Mouse (Mus musculus): ENCODE results near the gene Grem1. TPM values are rescaled to one million over a fixed set of nuclear protein-coding genes. Genes with fewer than 3 reads are reported as not detected.

Gene Grem1
- polyA plus RNA-seq, 1 experiment from 2014 or later: 7.1 TPM

GRCm38 (mm10) chr2:113774150-113774805 lies 15.8 kb upstream of the Grem1 start:
- no peak overlapping the region for H3K4me3 ChIP-seq (ENCODE audit: low read depth, low read length)
- no peaks in the 10 kb centered on the region for H3K36me3 ChIP-seq (ENCODE audit: control insufficient read depth, insufficient read depth, low read length)
- no peaks in the 10 kb centered on the region for H3K9me3 ChIP-seq (ENCODE audit: control insufficient read depth, low read depth, low read length)
- H3K9ac ChIP-seq (replicated peaks; ENCODE audit: low read depth, low read length): no peak overlapping the region
- H3K4me1 ChIP-seq (ENCODE audit: control insufficient read depth, insufficient read depth, low read length): 0 out of 2 replicates have a peak, but pooled peaks cover 2% of the 10 kb centered on the region
- H3K27ac ChIP-seq (ENCODE audit: low read length): no peak overlapping the region
- 56% methylated on average over 6 of the region's 6 CpGs for WGBS
- ATAC-seq (ENCODE audit: insufficient number of reproducible peaks, insufficient read depth, low FRiP score, low read depth): peak; percentile 79; the same call in 1 of the 2 replicates
- H3K4me2 ChIP-seq (replicated peaks; ENCODE audit: low read depth, low read length): no peak overlapping the region
- H3K27me3 ChIP-seq (ENCODE audit: control insufficient read depth, insufficient read depth, low read length): no peaks in the 10 kb centered on the region

DNA sequence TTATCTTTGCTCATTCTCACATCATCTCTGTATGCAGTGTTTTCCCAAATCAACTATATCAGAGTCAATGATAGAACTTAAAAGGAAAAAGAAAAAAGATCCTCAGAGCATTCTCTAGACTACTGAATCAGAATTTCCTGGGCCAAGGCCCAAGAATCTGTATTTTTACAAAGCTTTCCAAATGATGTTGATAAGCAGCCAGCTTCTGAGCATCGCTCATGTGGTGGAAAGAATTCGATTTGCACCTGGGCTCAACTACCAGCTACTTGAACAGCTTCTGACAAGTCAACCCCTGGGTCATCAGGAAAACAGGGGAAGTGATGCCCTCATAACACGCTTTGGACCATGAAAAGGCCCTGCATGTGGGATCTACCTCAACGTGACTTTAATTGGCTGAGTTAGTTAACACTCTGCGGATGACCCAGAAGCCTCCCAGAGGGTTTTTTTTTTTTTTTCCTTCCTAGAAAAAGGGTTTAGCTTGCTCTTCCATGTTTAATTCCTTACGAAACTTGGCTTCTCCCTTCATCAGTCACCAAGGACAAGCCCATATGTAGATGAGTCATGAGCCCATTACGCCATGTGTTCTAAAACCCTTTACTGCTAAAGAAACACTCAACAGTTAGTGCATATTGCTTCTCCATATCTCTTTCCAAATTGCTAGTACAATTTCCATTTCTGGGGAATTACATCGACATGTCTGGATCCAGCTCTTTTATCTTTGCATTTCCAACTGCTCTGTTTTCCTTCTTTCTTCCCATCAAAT lies 10.3 kb upstream of the Grem1 start:
- H3K4me3 ChIP-seq (ENCODE audit: low read depth, low read length): no peak overlapping the region
- 86% methylated on average over 8 of the region's 8 CpGs for WGBS
- no peak overlapping the region for H3K9ac ChIP-seq (replicated peaks; ENCODE audit: low read depth, low read length)
- H3K4me1 ChIP-seq (ENCODE audit: control insufficient read depth, insufficient read depth, low read length): no peaks in the 10 kb centered on the region
- H3K9me3 ChIP-seq (ENCODE audit: control insufficient read depth, low read depth, low read length): no peaks in the 10 kb centered on the region
- no peak overlapping the region for H3K27ac ChIP-seq (ENCODE audit: low read length)
- ATAC-seq (ENCODE audit: insufficient number of reproducible peaks, insufficient read depth, low FRiP score, low read depth): no peak
- no peaks in the 10 kb centered on the region for H3K27me3 ChIP-seq (ENCODE audit: control insufficient read depth, insufficient read depth, low read length)
- no peaks in the 10 kb centered on the region for H3K36me3 ChIP-seq (ENCODE audit: control insufficient read depth, insufficient read depth, low read length)
- no peak overlapping the region for H3K4me2 ChIP-seq (replicated peaks; ENCODE audit: low read depth, low read length)

GRCm38 (mm10) chr2:113765885-113766284 lies 7.4 kb upstream of the Grem1 start:
- Histone ChIP-seq H3K4me1 (ENCODE audit: control insufficient read depth, insufficient read depth, low read length) (no peaks in the 10 kb centered on the region), H3K4me3 (ENCODE audit: low read depth, low read length) (no peak overlapping the region), H3K9ac (replicated peaks; ENCODE audit: low read depth, low read length) (no peak overlapping the region), H3K9me3 (ENCODE audit: control insufficient read depth, low read depth, low read length) (no peaks in the 10 kb centered on the region), H3K36me3 (ENCODE audit: control insufficient read depth, insufficient read depth, low read length) (no peaks in the 10 kb centered on the region), H3K27ac (ENCODE audit: low read length) (no peak overlapping the region), H3K27me3 (ENCODE audit: control insufficient read depth, insufficient read depth, low read length) (no peaks in the 10 kb centered on the region), H3K4me2 (replicated peaks; ENCODE audit: low read depth, low read length) (no peak overlapping the region)
- WGBS: 41% methylated on average over 1 of the region's 1 CpGs
- ATAC-seq (ENCODE audit: insufficient number of reproducible peaks, insufficient read depth, low FRiP score, low read depth): no peak

DNA sequence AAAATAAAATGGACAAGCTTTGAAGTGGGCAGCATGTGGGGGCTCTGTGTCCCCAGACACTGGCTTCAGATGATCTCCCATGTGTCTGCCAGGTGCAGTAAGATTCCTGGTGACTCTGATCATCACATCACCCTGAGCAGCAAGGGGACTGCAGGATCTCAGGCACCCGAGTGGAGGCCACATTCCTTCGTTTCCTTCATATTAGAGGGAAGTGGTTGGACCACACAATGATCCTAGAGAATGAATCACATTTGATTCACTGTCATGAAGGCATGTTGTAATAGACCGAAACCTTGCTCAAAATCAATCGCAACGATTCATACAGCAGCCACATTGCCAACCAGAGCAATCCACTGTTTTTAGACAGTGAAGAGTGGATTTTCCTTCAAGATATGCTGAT lies 6.5 kb upstream of the Grem1 start:
- H3K4me1 ChIP-seq (ENCODE audit: control insufficient read depth, insufficient read depth, low read length): no peaks in the 10 kb centered on the region
- WGBS: 81% methylated on average over 5 of the region's 5 CpGs
- H3K36me3 ChIP-seq (ENCODE audit: control insufficient read depth, insufficient read depth, low read length): no peaks in the 10 kb centered on the region
- H3K9me3 ChIP-seq (ENCODE audit: control insufficient read depth, low read depth, low read length): no peaks in the 10 kb centered on the region
- no peak overlapping the region for H3K27ac ChIP-seq (ENCODE audit: low read length)
- no peak overlapping the region for H3K9ac ChIP-seq (replicated peaks; ENCODE audit: low read depth, low read length)
- no peak overlapping the region for H3K4me3 ChIP-seq (ENCODE audit: low read depth, low read length)
- ATAC-seq (ENCODE audit: insufficient number of reproducible peaks, insufficient read depth, low FRiP score, low read depth): no peak
- H3K4me2 ChIP-seq (replicated peaks; ENCODE audit: low read depth, low read length): no peak overlapping the region
- H3K27me3 ChIP-seq (ENCODE audit: control insufficient read depth, insufficient read depth, low read length): no peaks in the 10 kb centered on the region

GRCm38 (mm10) chr2:113757525-113758310 lies 728 bp downstream of the Grem1 start:
- H3K9me3 ChIP-seq (ENCODE audit: control insufficient read depth, low read depth, low read length): no peaks in the 10 kb centered on the region
- peak overlapping the region; percentile 89 for H3K4me2 ChIP-seq (replicated peaks; ENCODE audit: low read depth, low read length)
- ATAC-seq (ENCODE audit: insufficient number of reproducible peaks, insufficient read depth, low FRiP score, low read depth): peak; percentile 54; the same call in 1 of the 2 replicates
- under 1% methylated on average over 47 of the region's 47 CpGs for WGBS
- peak overlapping the region; percentile 41 for H3K4me3 ChIP-seq (ENCODE audit: low read depth, low read length)
- H3K9ac ChIP-seq (replicated peaks; ENCODE audit: low read depth, low read length): peak overlapping the region; percentile 28; the same call in 1 of the 2 replicates
- peaks cover 21% of the 10 kb centered on the region for H3K27me3 ChIP-seq (ENCODE audit: control insufficient read depth, insufficient read depth, low read length)
- H3K4me1 ChIP-seq (ENCODE audit: control insufficient read depth, insufficient read depth, low read length): peaks cover 4% of the 10 kb centered on the region; the same call in 1 of the 2 replicates
- no peaks in the 10 kb centered on the region for H3K36me3 ChIP-seq (ENCODE audit: control insufficient read depth, insufficient read depth, low read length)
- no peak overlapping the region for H3K27ac ChIP-seq (ENCODE audit: low read length)

DNA sequence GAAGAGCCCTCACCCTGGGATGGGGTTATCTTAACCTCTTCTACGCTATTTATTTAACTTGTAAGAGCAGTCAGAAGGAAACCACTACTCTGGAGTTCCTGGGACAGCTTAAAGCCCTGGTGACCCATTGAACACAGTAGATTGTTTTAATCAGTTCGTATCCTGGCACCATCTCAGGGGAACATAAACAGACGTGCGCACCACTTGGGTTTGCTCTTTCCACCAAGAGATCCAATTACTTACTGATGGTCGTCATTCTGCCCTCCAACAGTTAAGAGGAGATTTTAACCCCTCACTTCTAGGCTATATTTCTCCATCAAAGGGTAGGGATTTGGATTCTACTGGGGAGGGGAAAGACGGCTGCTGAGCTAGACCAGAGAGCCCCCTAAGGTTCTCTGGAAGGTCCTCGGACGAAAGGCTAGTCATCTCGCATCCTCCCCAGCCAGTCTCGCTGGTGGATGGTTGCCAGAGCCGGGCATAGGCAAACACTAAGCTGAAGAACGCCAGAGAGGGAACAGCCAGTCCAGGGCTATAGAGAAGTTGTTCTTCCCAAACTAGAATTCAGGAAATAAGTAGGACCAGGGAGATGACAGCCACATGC lies 1.4 kb downstream of the Grem1 start:
- H3K9me3 ChIP-seq (ENCODE audit: control insufficient read depth, low read depth, low read length): no peaks in the 10 kb centered on the region
- peaks cover 4% of the 10 kb centered on the region; the same call in 1 of the 2 replicates for H3K4me1 ChIP-seq (ENCODE audit: control insufficient read depth, insufficient read depth, low read length)
- H3K27me3 ChIP-seq (ENCODE audit: control insufficient read depth, insufficient read depth, low read length): peaks cover 21% of the 10 kb centered on the region
- WGBS: 3% methylated on average over 12 of the region's 12 CpGs
- H3K4me3 ChIP-seq (ENCODE audit: low read depth, low read length): peak overlapping the region; percentile 41
- peak overlapping the region; percentile 89 for H3K4me2 ChIP-seq (replicated peaks; ENCODE audit: low read depth, low read length)
- no peak overlapping the region for H3K9ac ChIP-seq (replicated peaks; ENCODE audit: low read depth, low read length)
- H3K36me3 ChIP-seq (ENCODE audit: control insufficient read depth, insufficient read depth, low read length): no peaks in the 10 kb centered on the region
- no peak overlapping the region for H3K27ac ChIP-seq (ENCODE audit: low read length)
- no peak for ATAC-seq (ENCODE audit: insufficient number of reproducible peaks, insufficient read depth, low FRiP score, low read depth)

GRCm38 (mm10) chr2:113749721-113750120 lies 8.7 kb downstream of the Grem1 start:
- no peaks in the 10 kb centered on the region for H3K36me3 ChIP-seq (ENCODE audit: control insufficient read depth, insufficient read depth, low read length)
- H3K27me3 ChIP-seq (ENCODE audit: control insufficient read depth, insufficient read depth, low read length): no peaks in the 10 kb centered on the region
- no peak overlapping the region for H3K4me3 ChIP-seq (ENCODE audit: low read depth, low read length)
- H3K9me3 ChIP-seq (ENCODE audit: control insufficient read depth, low read depth, low read length): no peaks in the 10 kb centered on the region
- H3K27ac ChIP-seq (ENCODE audit: low read length): no peak overlapping the region
- no peak overlapping the region for H3K9ac ChIP-seq (replicated peaks; ENCODE audit: low read depth, low read length)
- 78% methylated on average over 12 of the region's 12 CpGs for WGBS
- no peak for ATAC-seq (ENCODE audit: insufficient number of reproducible peaks, insufficient read depth, low FRiP score, low read depth)
- no peaks in the 10 kb centered on the region for H3K4me1 ChIP-seq (ENCODE audit: control insufficient read depth, insufficient read depth, low read length)
- H3K4me2 ChIP-seq (replicated peaks; ENCODE audit: low read depth, low read length): no peak overlapping the region

DNA sequence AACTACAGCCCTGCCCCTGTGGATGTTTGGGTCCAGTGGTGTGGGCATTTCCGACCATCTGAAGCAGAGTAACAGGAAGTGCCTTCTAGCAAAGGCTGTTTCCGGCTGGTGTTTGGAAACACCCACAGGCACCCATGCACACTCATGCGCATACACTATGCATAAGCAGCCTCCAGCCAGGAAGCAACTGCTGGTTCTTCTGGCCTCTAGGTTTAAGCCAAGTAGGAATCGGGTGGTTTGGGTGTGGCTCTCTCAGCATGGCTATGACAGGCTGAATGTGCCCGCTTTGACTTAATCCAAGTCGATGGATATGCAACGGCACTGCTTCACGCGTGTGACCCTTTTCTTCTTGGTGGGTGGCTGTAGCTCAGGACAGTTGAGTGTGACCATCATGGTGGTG lies 9.1 kb downstream of the Grem1 start:
- no peak overlapping the region for H3K9ac ChIP-seq (replicated peaks; ENCODE audit: low read depth, low read length)
- no peaks in the 10 kb centered on the region for H3K9me3 ChIP-seq (ENCODE audit: control insufficient read depth, low read depth, low read length)
- WGBS: 88% methylated on average over 9 of the region's 9 CpGs

More for the DNA sequence above, 9.1 kb downstream of the Grem1 start:
- ATAC-seq (ENCODE audit: insufficient number of reproducible peaks, insufficient read depth, low FRiP score, low read depth): no peak
- Histone ChIP-seq H3K4me1 (ENCODE audit: control insufficient read depth, insufficient read depth, low read length) (no peaks in the 10 kb centered on the region), H3K27ac (ENCODE audit: low read length) (no peak overlapping the region), H3K27me3 (ENCODE audit: control insufficient read depth, insufficient read depth, low read length) (no peaks in the 10 kb centered on the region), H3K36me3 (ENCODE audit: control insufficient read depth, insufficient read depth, low read length) (no peaks in the 10 kb centered on the region), H3K4me2 (replicated peaks; ENCODE audit: low read depth, low read length) (no peak overlapping the region), H3K4me3 (ENCODE audit: low read depth, low read length) (no peak overlapping the region)
